Comparison of ENCODE assay signal across 15 mouse cellular contexts in the genomic region with DNA sequence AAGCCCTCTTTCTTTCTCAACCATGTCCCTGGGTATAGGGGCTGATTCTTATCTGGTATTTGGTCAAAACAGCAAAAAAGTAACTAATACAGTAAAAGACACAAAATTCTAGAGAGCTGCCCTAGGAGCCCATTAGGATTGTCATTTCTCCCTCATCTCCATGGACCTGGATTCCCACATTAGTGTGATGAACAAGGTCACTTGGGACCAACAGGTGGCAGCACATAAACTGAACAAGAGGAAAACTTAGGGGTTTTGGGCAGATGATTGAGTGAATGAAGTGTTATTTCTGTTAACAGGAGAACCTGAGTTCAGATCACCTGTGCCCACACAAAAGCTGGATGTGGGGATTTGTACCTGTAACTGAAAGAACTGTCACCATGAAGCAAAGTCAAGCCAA.
DNase-seq lines count a peak whose midpoint lies in the region; ATAC-seq and TF ChIP-seq lines count a peak whose summit lies in the region.
"Had no signal": no experiment of that assay in that cellular context is flagged by ENCODE, and none has a peak within 500 bp of the region (broad histone marks: within the 10 kb centered on the region; RNA-seq: fewer than 3 reads in every experiment).

No protein-coding gene starts in this region.

- no peak overlapping the region for H3K4me3 ChIP-seq in hindbrain, postnatal 0 days (ENCODE audit: low read length)
- H3K4me3 ChIP-seq in hindbrain, embryonic 16.5 days (ENCODE audit: low read length): no peak overlapping the region
- H3K4me3 ChIP-seq: embryonic facial prominence, embryonic 15.5 days; liver, embryonic 13.5 days had no signal

- H3K4me1 ChIP-seq in hindbrain, postnatal 0 days (ENCODE audit: insufficient read depth, low read length): no peaks in the 10 kb centered on the region
- H3K4me1 ChIP-seq in hindbrain, embryonic 16.5 days (ENCODE audit: control insufficient read depth, insufficient read depth, low read depth, low read length): no peaks in the 10 kb centered on the region
- H3K4me1 ChIP-seq: embryonic facial prominence, embryonic 15.5 days; liver, embryonic 13.5 days had no signal

- H3K27ac ChIP-seq in hindbrain, postnatal 0 days: no peak overlapping the region
- H3K27ac ChIP-seq in hindbrain, embryonic 16.5 days (ENCODE audit: low read depth, low read length): no peak overlapping the region
- H3K27ac ChIP-seq: embryonic facial prominence, embryonic 15.5 days; hindbrain, embryonic 14.5 days; liver, embryonic 13.5 days had no signal

- H3K9me3 ChIP-seq in hindbrain, postnatal 0 days (ENCODE audit: low read length): no peaks in the 10 kb centered on the region
- H3K9me3 ChIP-seq in hindbrain, embryonic 16.5 days (ENCODE audit: control insufficient read depth, low read length): no peaks in the 10 kb centered on the region
- H3K9me3 ChIP-seq: embryonic facial prominence, embryonic 15.5 days; G1E; liver, embryonic 13.5 days had no signal

- H3K36me3 ChIP-seq in hindbrain, postnatal 0 days (ENCODE audit: insufficient read depth, low read length): no peaks in the 10 kb centered on the region
- H3K36me3 ChIP-seq in hindbrain, embryonic 16.5 days (ENCODE audit: control insufficient read depth, insufficient read depth, low read length): no peaks in the 10 kb centered on the region
- H3K36me3 ChIP-seq: embryonic facial prominence, embryonic 15.5 days; G1E; liver, embryonic 13.5 days had no signal

- no peak for DNase-seq in hindbrain, postnatal 0 days (ENCODE audit: low spot score)
- DNase-seq in lung, postnatal 10 days: peak; percentile 8
- no peak for DNase-seq in lung, adult 18-20 months
- DNase-seq in brain, adult 2 months (ENCODE audit: low read depth, low spot score): peak; percentile 23
- DNase-seq in thymus, postnatal 36 days: peak; percentile 10 to 19
- no peak for DNase-seq in layer of hippocampus, postnatal 14 days (ENCODE audit: low spot score in 2 of 2)
- DNase-seq: adrenal gland, adult 8-10 months; cerebellum, adult 11-12 months; liver, embryonic 13.5 days; midbrain, embryonic 14.5 days had no signal

- no peak overlapping the region for H3K4me2 ChIP-seq in hindbrain, postnatal 0 days (ENCODE audit: low read depth, low read length)
- no peak overlapping the region for H3K4me2 ChIP-seq in hindbrain, embryonic 16.5 days (ENCODE audit: low read length)
- H3K4me2 ChIP-seq: embryonic facial prominence, embryonic 15.5 days; heart, embryonic 11.5 days; hindbrain, embryonic 14.5 days; liver, embryonic 13.5 days had no signal

- peak; percentile 29; the same call in 1 of the 2 replicates for TF ChIP-seq CTCF in hindbrain, postnatal 0 days (IDR thresholded peaks at IDR 0.05; ENCODE audit: low read depth)

- H3K9ac ChIP-seq in hindbrain, postnatal 0 days (replicated peaks; ENCODE audit: low read length): no peak overlapping the region
- H3K9ac ChIP-seq in hindbrain, embryonic 16.5 days (ENCODE audit: low read depth, low read length): no peak overlapping the region
- H3K9ac ChIP-seq: embryonic facial prominence, embryonic 15.5 days; hindbrain, embryonic 14.5 days; liver, embryonic 13.5 days had no signal

- ATAC-seq in hindbrain, postnatal 0 days: no peak
- ATAC-seq in hindbrain, embryonic 16.5 days: no peak

- H3K27me3 ChIP-seq in hindbrain, postnatal 0 days (ENCODE audit: insufficient read depth, low read length): no peaks in the 10 kb centered on the region
- no peaks in the 10 kb centered on the region for H3K27me3 ChIP-seq in hindbrain, embryonic 16.5 days (replicated peaks; ENCODE audit: control insufficient read depth, insufficient read depth, low read length)
- H3K27me3 ChIP-seq: embryonic facial prominence, embryonic 15.5 days; liver, embryonic 13.5 days had no signal

Comparison
In these comparisons a context has a peak if more than half of its experiments do, and no peak if none do; other contexts are left out.
1. DNase-seq: peak in lung, postnatal 10 days (single experiment), brain, adult 2 months (single experiment) and thymus, postnatal 36 days (2 of 2); none in hindbrain, postnatal 0 days (single experiment), lung, adult 18-20 months (0 of 2) and layer of hippocampus, postnatal 14 days (0 of 2).